Mouse (Mus musculus) liver, postnatal 0 days (tissue): ENCODE results near the gene Olfr613. TPM values are rescaled to one million over a fixed set of nuclear protein-coding genes. Genes with fewer than 3 reads are reported as not detected.

Experiments used
- ATAC-seq: fragments of 200-750 bp; cut with Nextera tagmentation; 2 replicates; pipeline ENCODE4 v1.8.0; 2017; ENCODE audit warnings: mild to moderate bottlenecking, moderate library complexity
- DNase-seq: peaks from one replicate; pipeline ENCODE4 v3.0.0-alpha.2; 2016
- H3K27ac ChIP-seq: fragments of 300-500 bp; sonication (generic); 2 replicates; pipeline ENCODE4 v1.5.1; 2014; ENCODE audit warnings: antibody characterized with exemption, moderate library complexity, mild to moderate bottlenecking, low read depth
- H3K27me3 ChIP-seq: fragments of 300-500 bp; sonication (generic); 2 replicates; pipeline ENCODE4 v1.6.1; 2014; ENCODE audit warnings: low read length, control low read depth, mixed read lengths; ENCODE audit not compliant: insufficient read depth
- H3K36me3 ChIP-seq: fragments of 300-500 bp; sonication (generic); replicated peaks from 2 replicates; pipeline ENCODE4 v1.6.1; 2014; ENCODE audit warnings: mild to moderate bottlenecking, control low read depth, low read length, moderate library complexity, mixed read lengths; ENCODE audit not compliant: insufficient read depth
- H3K4me1 ChIP-seq: fragments of 300-500 bp; sonication (generic); 2 replicates; pipeline ENCODE4 v1.6.1; 2014; ENCODE audit warnings: antibody characterized with exemption, mild to moderate bottlenecking, control low read depth; ENCODE audit not compliant: insufficient read depth
- H3K4me2 ChIP-seq: fragments of 300-500 bp; sonication (generic); 2 replicates; pipeline ENCODE4 v1.6.1; 2014; ENCODE audit warnings: low read depth, mild to moderate bottlenecking, low read length, moderate library complexity, mixed read lengths
- H3K4me3 ChIP-seq: fragments of 300-500 bp; sonication (generic); 2 replicates; pipeline ENCODE4 v1.5.1; 2014; ENCODE audit warnings: low read depth, low read length
- H3K9ac ChIP-seq: fragments of 300-500 bp; sonication (generic); replicated peaks from 2 replicates; pipeline ENCODE4 v1.6.1; 2014; ENCODE audit warnings: mild to moderate bottlenecking, moderate library complexity
- H3K9me3 ChIP-seq: fragments of 300-500 bp; sonication (generic); 2 replicates; pipeline ENCODE4 v1.6.1; 2016; ENCODE audit warnings: mild to moderate bottlenecking, control low read depth, low read length, mixed read lengths
- CTCF ChIP-seq: sonication (generic); IDR thresholded peaks from 2 replicates; pipeline ENCODE4 v1.5.1; 2016; ENCODE audit warnings: antibody characterized with exemption, low read depth
- EP300 ChIP-seq: IDR thresholded peaks from 2 replicates; pipeline ENCODE4 v1.6.1; 2016; ENCODE audit warnings: antibody characterized with exemption, low read depth, mild to moderate bottlenecking
- WGBS: fragments of 180-500 bp; shearing (Covaris S2); extraction: QIAGEN DNeasy Blood & Tissue Kit; methylation state at CpG from one replicate; pipeline ENCODE4 v1.1.7; 2014; ENCODE audit not compliant: insufficient replicate concordance; 5-methylcytosine and 5-hydroxymethylcytosine counted together
- microRNA-seq: library from miRNA; unstranded; fragments of <30 nt; microRNA quantifications from one replicate; pipeline ENCODE4, GENCODE M21; 2016
- polyA plus RNA-seq: library from polyadenylated mRNA; unstranded; fragments of >200 nt; fragmentation: Nextera tagmentation; extraction: Ambion mirVana; gene quantifications from 2 replicates; pipeline ENCODE4 v1.2.1, GENCODE M21; 2015

Olfr613 gene
- polyA plus RNA-seq, 1 experiment from 2014 or later: not detected

- no peaks in the 10 kb centered on the region for H3K4me1 ChIP-seq
- H3K36me3 ChIP-seq: no peaks in the 10 kb centered on the region
- no peak within 1 kb of the TSS for H3K4me2 ChIP-seq
- no peaks in the 10 kb centered on the region for H3K9me3 ChIP-seq
- 52% methylated on average over 2 of the region's 2 CpGs for WGBS
- ATAC-seq: no peak
- no peak within 1 kb of the TSS for H3K4me3 ChIP-seq
- DNase-seq: no peak
- H3K27ac ChIP-seq: no peak within 1 kb of the TSS
- TF ChIP-seq CTCF (no peak), EP300 (no peak)
- no peak within 1 kb of the TSS for H3K9ac ChIP-seq
- no peaks in the 10 kb centered on the region for H3K27me3 ChIP-seq
These were observed 41.9 kb downstream of the Olfr613 start, which contains the start of gene Olfr618 for GRCm38 (mm10) chr7:103589803-103590202. Gene Olfr618 (plus strand): TSS chr7:103590103.

GRCm38 (mm10) chr7:103600275-103600674, 52.4 kb downstream of the Olfr613 start, which contains the start of gene Olfr619:
Gene Olfr619 (plus strand): TSS chr7:103600575.
- TF ChIP-seq EP300: no peak
- no peak for TF ChIP-seq CTCF
- Histone ChIP-seq H3K4me3 (no peak within 1 kb of the TSS), H3K9ac (no peak within 1 kb of the TSS), H3K4me2 (no peak within 1 kb of the TSS), H3K9me3 (no peaks in the 10 kb centered on the region), H3K36me3 (no peaks in the 10 kb centered on the region), H3K4me1 (no peaks in the 10 kb centered on the region), H3K27me3 (no peaks in the 10 kb centered on the region), H3K27ac (no peak within 1 kb of the TSS)
- ATAC-seq (no peak), DNase-seq (no peak)

Small RNA genes lying within 50 kb of the gene (microRNA-seq; reads per million reads assigned to microRNA genes)
- gene Gm26506: not detected

Other genes with a start within 250 kb of the Olfr613 start
- gene Olfr596, start 242.4 kb upstream of the Olfr613 start, polyA plus RNA-seq: not detected in 2 replicates
- gene Olfr597, start 231.8 kb upstream of the Olfr613 start, polyA plus RNA-seq: not detected in 2 replicates
- not detected in 2 replicates for gene Olfr598, start 224.5 kb upstream of the Olfr613 start, polyA plus RNA-seq
- not detected in 2 replicates for gene Olfr599, start 212.2 kb upstream of the Olfr613 start, polyA plus RNA-seq
- gene Olfr600, start 198.4 kb upstream of the Olfr613 start, polyA plus RNA-seq: not detected in 2 replicates
- gene Olfr601, start 185.4 kb upstream of the Olfr613 start, polyA plus RNA-seq: not detected in 2 replicates
- gene Olfr603, start 161.9 kb upstream of the Olfr613 start, polyA plus RNA-seq: not detected in 2 replicates
- gene Usp17lc, start 133.0 kb upstream of the Olfr613 start, polyA plus RNA-seq: not detected in 2 replicates
- not detected in 2 replicates for gene Olfr605, start 102.6 kb upstream of the Olfr613 start, polyA plus RNA-seq
- not detected in 2 replicates for gene Olfr606, start 99.0 kb upstream of the Olfr613 start, polyA plus RNA-seq
- not detected in 2 replicates for gene Olfr607, start 83.9 kb upstream of the Olfr613 start, polyA plus RNA-seq
- gene Olfr608, start 78.2 kb upstream of the Olfr613 start, polyA plus RNA-seq: not detected in 2 replicates
- gene Olfr609, start 50.0 kb upstream of the Olfr613 start, polyA plus RNA-seq: not detected in 2 replicates
- not detected in 2 replicates for gene Olfr610, start 36.0 kb upstream of the Olfr613 start, polyA plus RNA-seq
- not detected in 2 replicates for gene Olfr611, start 27.2 kb upstream of the Olfr613 start, polyA plus RNA-seq
- gene Olfr612, start 5.4 kb upstream of the Olfr613 start, polyA plus RNA-seq: not detected in 2 replicates
- gene Olfr615, start 8.0 kb downstream of the Olfr613 start, polyA plus RNA-seq: not detected in 2 replicates
- not detected in 2 replicates for gene Olfr616, start 21.1 kb downstream of the Olfr613 start, polyA plus RNA-seq
- not detected in 2 replicates for gene Olfr617, start 25.0 kb downstream of the Olfr613 start, polyA plus RNA-seq
- gene Olfr618, start 42.0 kb downstream of the Olfr613 start, polyA plus RNA-seq: not detected in 2 replicates
- not detected in 2 replicates for gene Olfr619, start 52.5 kb downstream of the Olfr613 start, polyA plus RNA-seq
- gene Olfr620, start 64.5 kb downstream of the Olfr613 start, polyA plus RNA-seq: not detected in 2 replicates
- not detected in 2 replicates for gene Olfr622, start 94.6 kb downstream of the Olfr613 start, polyA plus RNA-seq
- not detected in 2 replicates for gene Olfr623, start 115.6 kb downstream of the Olfr613 start, polyA plus RNA-seq
- 0.01 TPM in 1 of 2 replicates, not detected in the other for gene Olfr624, start 123.1 kb downstream of the Olfr613 start, polyA plus RNA-seq
- not detected in 2 replicates for gene Olfr625-ps1, start 134.6 kb downstream of the Olfr613 start, polyA plus RNA-seq
- gene Olfr243, start 166.6 kb downstream of the Olfr613 start, polyA plus RNA-seq: not detected in 2 replicates
- not detected in 2 replicates for gene Olfr628, start 182.3 kb downstream of the Olfr613 start, polyA plus RNA-seq
- 0.07 and 0.09 TPM in 2 replicates for gene Olfr629, start 196.9 kb downstream of the Olfr613 start, polyA plus RNA-seq
- not detected in 2 replicates for gene Olfr630, start 209.3 kb downstream of the Olfr613 start, polyA plus RNA-seq
- 0.04 TPM in 1 of 2 replicates, not detected in the other for gene Olfr69, start 223.5 kb downstream of the Olfr613 start, polyA plus RNA-seq
- not detected in 2 replicates for gene Olfr68, start 231.6 kb downstream of the Olfr613 start, polyA plus RNA-seq
- 0.02 TPM in 1 of 2 replicates, not detected in the other for gene Olfr67, start 243.7 kb downstream of the Olfr613 start, polyA plus RNA-seq